Mouse (Mus musculus): ENCODE results near the gene Nsun7.

DNA sequence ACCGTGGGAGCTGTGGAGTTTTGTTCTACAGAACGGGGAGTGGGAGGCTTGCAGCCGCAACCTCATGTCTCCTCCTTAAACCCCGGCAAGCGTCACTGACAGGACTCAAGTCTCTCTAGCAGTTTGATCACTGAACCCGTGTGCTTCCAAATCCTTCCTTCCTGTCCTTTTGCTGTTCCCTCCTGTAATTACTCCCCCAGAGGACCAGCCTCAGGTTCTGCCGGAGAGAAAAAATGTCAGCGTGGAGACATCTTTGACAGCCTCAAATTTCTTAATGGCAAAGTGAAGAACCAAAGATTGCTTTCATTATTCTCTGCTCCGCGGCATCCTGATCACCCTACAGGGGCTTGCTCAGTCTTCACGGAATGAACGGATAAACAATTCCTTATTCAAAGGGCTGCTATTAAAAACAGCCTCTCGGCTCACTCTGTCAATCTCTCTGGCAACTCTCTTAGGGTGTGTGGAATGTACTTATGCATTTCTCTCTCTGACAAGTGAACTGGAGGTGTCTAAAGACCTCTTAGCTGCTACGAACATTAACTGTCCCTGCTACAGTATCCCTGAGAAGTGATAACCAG is 60.2 kb downstream of the Nsun7 start:
- no peak for TF ChIP-seq POLR2A (IDR thresholded peaks at IDR 0.05; ENCODE audit: low read depth, low read length)
- TF ChIP-seq CTCF (IDR thresholded peaks at IDR 0.05; ENCODE audit: extremely low read depth, insufficient read length, insufficient replicate concordance, low read depth, low read length) = no peak
